Mouse (Mus musculus) left cerebral cortex, adult 11 months (tissue): Measurements from ENCODE around the gene Whrn.

Source experiments
- DNase-seq: peaks from one replicate; pipeline ENCODE4 v3.0.0; 2022; ENCODE audit warnings: low spot score

Gene Whrn

GRCm38 (mm10) chr4:63405683-63406082 lies 90.1 kb downstream of the Whrn start:
- no peak for DNase-seq

- no peak for DNase-seq
Measured at GRCm38 (mm10) chr4:63405051-63405450, 90.7 kb downstream of the Whrn start.

DNA sequence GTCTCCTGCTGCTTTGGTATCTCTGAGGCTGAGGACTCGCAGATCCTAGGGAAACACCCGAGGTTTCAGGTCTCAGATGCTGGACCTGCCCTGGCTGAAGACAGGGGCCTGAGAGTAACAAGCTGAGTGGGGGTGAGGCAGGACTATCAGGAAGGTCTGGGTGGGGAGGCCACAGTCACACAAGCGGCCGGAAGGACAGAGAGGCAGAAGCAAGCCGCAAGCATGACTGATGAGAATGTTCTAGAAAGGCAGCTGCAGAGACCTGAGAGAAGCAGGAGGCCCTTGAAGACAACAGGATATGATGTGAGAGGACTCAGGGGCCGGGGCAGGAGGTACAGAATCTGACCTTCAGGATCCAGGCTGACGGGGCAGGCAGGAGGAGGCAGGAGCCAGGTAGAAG lies 91.6 kb downstream of the Whrn start:
- no peak for DNase-seq

GRCm38 (mm10) chr4:63403040-63403959 lies 92.5 kb downstream of the Whrn start, which contains the start of gene Akna:
TSS of gene Akna (minus strand) at chr4:63403354.
- peak; percentile 45 for DNase-seq

DNA sequence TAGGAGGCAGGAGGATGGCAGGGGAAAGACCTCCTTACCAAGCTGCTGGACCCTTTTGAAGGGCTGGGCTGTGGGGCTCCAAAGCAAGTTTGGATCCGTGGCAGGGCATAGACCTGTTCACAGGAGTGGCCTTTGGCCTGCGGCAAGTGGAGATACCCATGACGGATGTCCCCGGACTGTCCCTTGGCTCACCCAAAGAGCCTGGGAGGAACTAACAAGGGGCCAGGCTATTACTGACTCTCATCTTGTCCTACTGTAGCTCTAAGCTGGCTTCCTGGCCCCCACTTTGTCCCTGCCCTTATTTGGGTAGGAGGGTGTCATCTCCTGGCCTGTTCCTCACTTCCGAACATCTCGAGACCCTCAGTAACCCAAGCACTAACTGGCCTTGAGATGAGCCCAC lies 93.2 kb downstream of the Whrn start:
- no peak for DNase-seq

- no peak for DNase-seq
Measured at GRCm38 (mm10) chr4:63402056-63402455, 93.7 kb downstream of the Whrn start.

- no peak for DNase-seq
Measured at GRCm38 (mm10) chr4:63401620-63402019, 94.2 kb downstream of the Whrn start.

- no peak for DNase-seq
Measured at GRCm38 (mm10) chr4:63400541-63401306, 95.1 kb downstream of the Whrn start.

DNA sequence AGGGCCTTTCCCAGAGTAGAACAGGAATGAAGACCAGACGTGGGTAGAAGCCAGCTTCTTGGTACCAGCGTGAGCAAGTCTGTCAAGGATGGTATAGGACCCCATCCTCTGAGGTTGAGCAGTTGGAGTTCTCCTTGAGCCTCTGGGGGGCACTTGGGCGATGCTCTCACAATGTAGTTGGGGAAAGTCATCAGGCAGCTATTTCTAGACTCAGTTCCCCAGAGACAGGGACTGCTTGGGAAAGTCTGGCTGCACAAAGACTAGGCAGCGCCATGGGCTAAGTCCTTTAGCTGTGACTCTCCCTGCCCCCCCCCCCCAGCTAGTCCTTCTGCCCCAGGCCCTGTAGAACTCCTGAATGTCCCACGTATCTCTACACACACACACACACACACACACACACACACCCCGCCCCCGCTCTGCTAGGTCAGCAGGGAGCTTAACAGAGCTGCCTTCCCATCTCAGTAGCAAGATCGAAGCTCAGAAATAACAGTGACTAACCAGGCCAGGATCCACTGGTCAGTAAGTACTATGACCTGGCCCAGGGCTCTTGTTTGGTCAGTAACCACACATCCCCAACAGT lies 96.0 kb downstream of the Whrn start:
- no peak for DNase-seq

DNA sequence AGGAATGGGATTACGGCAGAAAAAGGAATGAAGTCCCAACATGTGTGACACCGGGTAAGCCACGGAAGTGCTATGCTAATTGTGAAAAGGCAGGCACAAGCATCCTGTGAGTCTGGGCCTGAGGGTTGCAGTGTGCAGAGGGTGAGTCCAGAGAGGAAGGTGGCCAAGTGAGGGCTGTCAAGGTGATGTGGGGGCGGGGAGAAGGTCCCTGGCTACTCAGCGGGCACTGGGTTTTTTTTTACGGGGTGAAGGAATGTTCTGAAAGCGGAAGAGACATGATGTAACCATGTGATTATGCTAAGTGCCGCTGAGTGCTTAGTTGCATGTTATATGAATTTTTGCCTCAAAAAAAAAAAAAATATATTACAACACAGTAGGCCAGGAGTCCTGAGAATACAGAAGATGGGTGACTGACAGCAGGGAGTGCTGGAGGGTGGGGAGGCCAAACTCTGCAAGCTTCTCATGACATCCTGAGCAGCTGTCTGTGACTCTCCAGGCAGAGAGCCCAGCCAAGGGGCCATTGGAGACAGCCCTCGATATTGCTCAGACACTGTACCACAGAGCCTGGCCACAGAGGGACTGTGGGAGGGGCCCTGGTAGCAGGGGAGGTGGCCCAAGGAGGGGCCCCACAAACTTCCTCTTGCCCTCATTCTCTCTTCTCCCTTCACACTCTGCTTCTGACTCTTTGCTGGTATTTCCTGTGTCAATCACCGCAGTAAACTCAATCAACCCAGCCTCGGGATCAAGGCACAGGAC lies 96.8 kb downstream of the Whrn start:
- DNase-seq: no peak

DNA sequence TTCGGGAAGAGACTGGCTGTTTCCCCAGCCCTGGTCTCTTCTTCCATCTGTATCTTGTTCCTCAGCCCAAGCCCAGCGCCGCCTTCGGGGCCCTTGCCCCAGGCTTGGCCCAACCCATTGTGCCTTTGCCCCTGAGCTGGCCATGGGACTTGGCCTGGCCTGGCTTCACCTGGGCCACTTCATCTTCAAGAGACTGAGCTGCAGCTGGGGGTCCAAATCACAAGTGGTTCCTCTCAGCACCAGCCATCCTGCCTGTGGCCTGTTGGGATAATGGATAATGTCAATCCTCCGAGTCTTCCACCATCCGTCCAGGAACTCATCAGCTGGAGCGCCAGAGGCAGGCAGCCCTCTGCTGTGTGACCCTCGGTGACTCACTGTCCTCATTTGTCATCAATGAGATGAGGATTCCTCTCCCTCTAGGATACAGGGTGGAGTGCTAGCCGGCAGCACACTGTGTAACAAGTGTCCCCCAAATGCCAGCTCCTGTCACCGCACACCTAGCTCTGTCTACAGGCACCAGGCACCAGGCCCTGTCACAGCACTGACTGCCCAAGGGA lies 97.7 kb downstream of the Whrn start:
- DNase-seq: no peak

DNA sequence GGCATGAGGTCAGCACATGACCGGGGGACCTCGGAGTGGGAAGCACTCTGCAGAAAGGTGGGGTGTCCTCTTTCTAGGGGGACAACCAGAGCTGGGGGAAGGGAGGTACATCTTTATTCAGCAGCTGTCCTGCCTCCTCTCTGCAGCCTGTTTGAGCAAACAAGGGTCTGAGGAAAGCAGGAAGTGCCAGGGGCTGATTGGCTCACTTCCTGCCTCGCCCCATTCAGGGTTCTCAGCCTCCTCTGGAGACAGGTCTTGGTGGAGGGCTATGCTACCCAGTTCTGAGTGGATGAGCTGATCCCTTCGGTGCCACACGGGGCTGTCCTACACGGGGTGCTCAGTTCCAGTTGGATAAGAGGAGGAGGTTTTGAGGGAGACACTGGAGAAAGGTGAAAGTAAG lies 104.5 kb downstream of the Whrn start:
- no peak for DNase-seq

- no peak for DNase-seq
Measured at GRCm38 (mm10) chr4:63389887-63390528, 105.8 kb downstream of the Whrn start.

DNA sequence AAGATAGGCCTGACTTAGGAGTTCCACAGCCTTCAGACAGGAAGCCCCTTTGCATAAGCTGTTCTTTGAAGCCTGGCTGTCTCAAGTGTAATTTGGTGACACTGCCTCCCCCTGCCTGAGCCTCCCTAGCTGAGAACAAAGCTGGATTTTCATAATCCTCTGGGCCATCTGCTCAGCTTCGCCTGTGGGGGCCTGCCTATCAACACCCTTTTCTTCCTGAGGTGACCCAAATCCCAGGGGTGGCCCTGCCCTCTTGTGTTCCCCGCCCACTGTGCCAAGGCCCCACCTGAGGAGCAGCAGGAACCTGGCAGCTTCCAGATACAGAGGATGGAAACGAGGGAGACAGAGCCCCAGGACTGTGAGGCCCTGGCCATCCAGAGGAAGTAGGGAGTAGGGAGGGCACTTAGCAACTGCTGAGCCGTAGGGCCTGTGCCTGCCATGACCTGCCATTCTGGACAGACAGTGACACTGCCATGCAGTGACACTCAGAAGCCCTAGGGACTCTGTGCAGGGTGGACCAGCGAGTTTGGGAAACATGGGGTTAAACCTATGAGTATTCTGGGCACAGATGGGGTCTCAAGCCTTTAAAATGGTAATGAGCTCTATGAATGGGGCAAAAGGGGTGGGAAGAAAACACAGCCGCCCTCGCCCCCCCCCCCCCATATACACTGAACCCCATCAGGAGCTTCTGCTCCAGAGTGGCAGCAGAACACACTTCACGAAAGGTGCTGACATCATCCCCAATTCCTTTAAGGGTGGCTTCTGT lies 106.5 kb downstream of the Whrn start:
- DNase-seq: no peak

- no peak for DNase-seq
Measured at GRCm38 (mm10) chr4:63388029-63388428, 107.8 kb downstream of the Whrn start.

- DNase-seq: no peak
Measured at GRCm38 (mm10) chr4:63385784-63386183, 110.0 kb downstream of the Whrn start.

DNA sequence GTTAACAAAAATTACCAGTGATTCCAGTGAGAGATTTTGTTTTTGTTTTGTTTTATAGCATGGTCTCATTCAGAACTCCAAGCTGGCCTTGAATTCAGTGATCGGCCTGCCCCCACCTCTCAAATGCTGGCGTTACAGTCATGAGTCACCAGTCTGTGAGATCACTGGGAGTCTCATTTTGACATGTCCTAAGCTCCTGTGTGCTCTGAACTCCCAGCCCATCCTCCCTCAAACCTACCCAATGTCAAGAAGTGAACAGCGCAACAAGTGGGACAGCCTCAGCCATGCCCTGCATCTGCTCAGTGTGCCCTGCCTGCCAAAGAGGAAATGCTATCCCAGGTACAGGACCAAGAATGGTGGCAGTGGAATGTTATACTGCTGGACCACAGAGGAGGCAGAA lies 110.5 kb downstream of the Whrn start:
- no peak for DNase-seq

DNA sequence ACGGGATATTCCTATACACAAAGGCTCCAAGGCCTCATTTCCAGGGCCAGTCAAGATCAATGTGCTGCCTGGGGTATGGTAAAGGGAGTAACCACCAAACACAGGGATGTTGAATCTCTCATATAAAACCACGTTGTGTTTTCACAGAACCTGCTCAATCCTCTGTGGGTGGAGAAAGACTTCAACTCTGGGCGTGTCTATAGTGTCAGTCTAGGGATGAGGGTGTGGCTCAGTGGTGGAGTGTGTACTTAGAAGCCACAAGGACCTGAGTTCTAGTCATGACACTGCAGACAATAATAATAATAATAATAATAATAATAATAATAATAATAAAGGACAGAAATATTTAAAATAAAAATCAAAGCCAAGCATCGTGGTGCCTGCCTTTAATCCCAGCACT lies 111.5 kb downstream of the Whrn start:
- no peak for DNase-seq

GRCm38 (mm10) chr4:63383474-63383873 lies 112.3 kb downstream of the Whrn start:
- no peak for DNase-seq

DNA sequence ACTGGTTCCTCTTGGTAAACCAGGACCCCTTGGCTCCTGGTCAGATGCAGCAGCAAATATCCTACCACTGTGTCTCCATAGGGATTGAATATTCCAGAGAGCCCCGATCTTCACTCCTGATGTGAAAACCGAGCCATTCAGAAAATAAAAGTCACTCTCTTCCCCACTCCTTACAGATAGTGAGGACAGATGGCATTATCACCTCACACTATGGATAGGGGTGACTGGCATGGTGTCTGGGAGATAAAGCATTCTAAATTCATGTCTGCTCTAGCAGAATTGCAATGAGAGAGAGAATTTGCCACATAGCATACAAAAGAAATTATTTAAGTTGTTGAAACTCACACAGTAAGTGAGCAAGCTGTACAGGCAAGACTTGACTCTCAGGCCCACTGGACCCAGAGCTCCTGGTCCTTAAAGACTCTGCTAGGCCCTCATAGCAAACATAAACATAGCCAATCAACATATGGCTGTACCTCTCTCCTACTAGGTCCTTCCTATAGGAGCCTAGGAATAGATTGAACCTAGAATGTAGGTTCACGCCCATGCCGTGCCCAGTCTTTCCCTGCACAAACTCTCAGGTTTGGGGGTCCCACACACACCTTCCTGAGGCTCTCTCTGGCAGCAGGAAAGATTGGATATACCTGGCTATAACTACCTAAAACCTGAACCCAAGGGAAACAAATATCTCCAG lies 113.0 kb downstream of the Whrn start:
- no peak for DNase-seq
